Mouse (Mus musculus) liver, postnatal 0 days (tissue): ENCODE measurements around the gene Fam234a. TPM values are rescaled to one million over a fixed set of nuclear protein-coding genes. Genes with fewer than 3 reads are reported as not detected.
"Not testable (repeated sequence)": the region's sequence is repeated elsewhere in the genome, so short reads cannot be mapped to it uniquely, and the experiment has no call there.

Experiments used
- ATAC-seq: fragments of 200-750 bp; cut with Nextera tagmentation; 2 replicates; pipeline ENCODE4 v1.8.0; 2017; ENCODE audit warnings: mild to moderate bottlenecking, moderate library complexity
- DNase-seq: peaks from one replicate; pipeline ENCODE4 v3.0.0-alpha.2; 2016
- H3K27ac ChIP-seq: fragments of 300-500 bp; sonication (generic); 2 replicates; pipeline ENCODE4 v1.5.1; 2014; ENCODE audit warnings: antibody characterized with exemption, moderate library complexity, mild to moderate bottlenecking, low read depth
- H3K27me3 ChIP-seq: fragments of 300-500 bp; sonication (generic); 2 replicates; pipeline ENCODE4 v1.6.1; 2014; ENCODE audit warnings: low read length, control low read depth, mixed read lengths; ENCODE audit not compliant: insufficient read depth
- H3K36me3 ChIP-seq: fragments of 300-500 bp; sonication (generic); replicated peaks from 2 replicates; pipeline ENCODE4 v1.6.1; 2014; ENCODE audit warnings: mild to moderate bottlenecking, control low read depth, low read length, moderate library complexity, mixed read lengths; ENCODE audit not compliant: insufficient read depth
- H3K4me1 ChIP-seq: fragments of 300-500 bp; sonication (generic); 2 replicates; pipeline ENCODE4 v1.6.1; 2014; ENCODE audit warnings: antibody characterized with exemption, mild to moderate bottlenecking, control low read depth; ENCODE audit not compliant: insufficient read depth
- H3K4me2 ChIP-seq: fragments of 300-500 bp; sonication (generic); 2 replicates; pipeline ENCODE4 v1.6.1; 2014; ENCODE audit warnings: low read depth, mild to moderate bottlenecking, low read length, moderate library complexity, mixed read lengths
- H3K4me3 ChIP-seq: fragments of 300-500 bp; sonication (generic); 2 replicates; pipeline ENCODE4 v1.5.1; 2014; ENCODE audit warnings: low read depth, low read length
- H3K9ac ChIP-seq: fragments of 300-500 bp; sonication (generic); replicated peaks from 2 replicates; pipeline ENCODE4 v1.6.1; 2014; ENCODE audit warnings: mild to moderate bottlenecking, moderate library complexity
- H3K9me3 ChIP-seq: fragments of 300-500 bp; sonication (generic); 2 replicates; pipeline ENCODE4 v1.6.1; 2016; ENCODE audit warnings: mild to moderate bottlenecking, control low read depth, low read length, mixed read lengths
- CTCF ChIP-seq: sonication (generic); IDR thresholded peaks from 2 replicates; pipeline ENCODE4 v1.5.1; 2016; ENCODE audit warnings: antibody characterized with exemption, low read depth
- EP300 ChIP-seq: IDR thresholded peaks from 2 replicates; pipeline ENCODE4 v1.6.1; 2016; ENCODE audit warnings: antibody characterized with exemption, low read depth, mild to moderate bottlenecking
- WGBS: fragments of 180-500 bp; shearing (Covaris S2); extraction: QIAGEN DNeasy Blood & Tissue Kit; methylation state at CpG from one replicate; pipeline ENCODE4 v1.1.7; 2014; ENCODE audit not compliant: insufficient replicate concordance; 5-methylcytosine and 5-hydroxymethylcytosine counted together
- polyA plus RNA-seq: library from polyadenylated mRNA; unstranded; fragments of >200 nt; fragmentation: Nextera tagmentation; extraction: Ambion mirVana; gene quantifications from 2 replicates; pipeline ENCODE4 v1.2.1, GENCODE M21; 2015

Gene Fam234a
- polyA plus RNA-seq: 23.4 and 25.2 TPM in 2 replicates

- no peaks in the 10 kb centered on the region for H3K27me3 ChIP-seq
- H3K4me3 ChIP-seq: peak within 1 kb of the TSS; percentile 68
- H3K4me2 ChIP-seq: peak within 1 kb of the TSS; percentile 75
- H3K4me1 ChIP-seq: peaks cover 13% of the 10 kb centered on the region
- ATAC-seq: peak; percentile 95
- WGBS: 7% methylated on average over 24 of the region's 33 CpGs
- no peaks in the 10 kb centered on the region for H3K36me3 ChIP-seq
- no peaks in the 10 kb centered on the region for H3K9me3 ChIP-seq
- H3K9ac ChIP-seq: peak within 1 kb of the TSS; percentile 53
- TF ChIP-seq CTCF (peak; percentile 24; the same call in 1 of the 2 replicates), EP300 (no peak)
- peak; percentile 96 for DNase-seq
- peak within 1 kb of the TSS; percentile 75 for H3K27ac ChIP-seq
These were observed at the start of gene Fam234a for GRCm38 (mm10) chr17:26244101-26244841. Fam234a (minus strand) TSS chr17:26244242.

- Histone ChIP-seq H3K9me3 (no peaks in the 10 kb centered on the region), H3K36me3 (peaks cover 16% of the 10 kb centered on the region), H3K27ac (no peak overlapping the region), H3K4me2 (no peak overlapping the region), H3K4me1 (no peaks in the 10 kb centered on the region), H3K4me3 (no peak overlapping the region), H3K9ac (no peak overlapping the region), H3K27me3 (no peaks in the 10 kb centered on the region)
- 74% methylated on average over 4 of the region's 4 CpGs for WGBS
- no peak for DNase-seq
- no peak for ATAC-seq
- TF ChIP-seq CTCF (no peak), EP300 (no peak)
These were observed 45.4 kb upstream of the Fam234a start for GRCm38 (mm10) chr17:26289475-26289874.

- Histone ChIP-seq H3K27me3 (no peaks in the 10 kb centered on the region), H3K36me3 (peaks cover 46% of the 10 kb centered on the region)
- 90% methylated on average over 8 of the region's 8 CpGs for WGBS
These were observed 42.3 kb upstream of the Fam234a start for GRCm38 (mm10) chr17:26286199-26286955.

DNA sequence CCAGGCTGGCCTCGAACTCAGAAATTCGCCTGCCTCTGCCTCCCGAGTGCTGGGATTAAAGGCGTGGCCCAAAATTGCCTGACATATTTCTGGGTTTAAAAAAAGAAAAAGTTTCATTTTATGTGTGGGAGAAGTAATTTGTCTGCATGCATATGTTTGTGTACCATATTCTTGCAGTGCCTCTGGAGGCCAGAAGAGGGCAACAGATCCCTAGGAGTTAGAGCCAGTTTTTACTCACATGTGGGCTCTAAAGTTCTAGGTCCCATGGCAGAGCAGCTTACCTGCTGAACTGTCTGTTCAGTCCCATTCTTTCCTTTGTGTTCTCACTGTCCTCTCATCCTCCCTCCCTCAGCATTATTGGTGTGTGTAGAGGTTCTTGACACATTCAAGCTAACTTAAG, 32.7 kb upstream of the Fam234a start:
- Histone ChIP-seq H3K9ac (no peak overlapping the region), H3K36me3 (peaks cover 55% of the 10 kb centered on the region), H3K27ac (no peak overlapping the region), H3K27me3 (no peaks in the 10 kb centered on the region), H3K4me3 (no peak overlapping the region), H3K4me2 (no peak overlapping the region), H3K4me1 (no peaks in the 10 kb centered on the region), H3K9me3 (no peaks in the 10 kb centered on the region)
- TF ChIP-seq EP300: no peak
- peak; percentile 70 for TF ChIP-seq CTCF
- ATAC-seq: no peak
- peak; percentile 34 for DNase-seq
- WGBS: 75% methylated on average over 4 of the region's 4 CpGs

More at GRCm38 (mm10) chr17:26286199-26286955, 42.3 kb upstream of the Fam234a start:
- no peak overlapping the region for H3K4me2 ChIP-seq
- H3K4me1 ChIP-seq: no peaks in the 10 kb centered on the region
- DNase-seq: no peak
- no peak for ATAC-seq
- no peaks in the 10 kb centered on the region for H3K9me3 ChIP-seq
- no peak overlapping the region for H3K9ac ChIP-seq
- H3K4me3 ChIP-seq: no peak overlapping the region
- TF ChIP-seq EP300 (no peak), CTCF (no peak)
- no peak overlapping the region for H3K27ac ChIP-seq

GRCm38 (mm10) chr17:26275933-26276332, 31.9 kb upstream of the Fam234a start:
- H3K4me3 ChIP-seq: no peak overlapping the region

GRCm38 (mm10) chr17:26272586-26272985, 28.5 kb upstream of the Fam234a start:
- Histone ChIP-seq H3K9me3 (no peaks in the 10 kb centered on the region), H3K27ac (no peak overlapping the region), H3K4me1 (no peaks in the 10 kb centered on the region), H3K36me3 (peaks cover 42% of the 10 kb centered on the region), H3K9ac (no peak overlapping the region), H3K4me3 (no peak overlapping the region), H3K4me2 (no peak overlapping the region), H3K27me3 (no peaks in the 10 kb centered on the region)
- 84% methylated on average over 3 of the region's 3 CpGs for WGBS
- no peak for DNase-seq
- TF ChIP-seq EP300: no peak
- no peak for ATAC-seq

More at GRCm38 (mm10) chr17:26275933-26276332, 31.9 kb upstream of the Fam234a start:
- 87% methylated on average over 13 of the region's 13 CpGs for WGBS
- DNase-seq: no peak
- TF ChIP-seq CTCF (no peak), EP300 (no peak)
- Histone ChIP-seq H3K4me2 (no peak overlapping the region), H3K4me1 (no peaks in the 10 kb centered on the region), H3K9me3 (no peaks in the 10 kb centered on the region), H3K36me3 (peaks cover 53% of the 10 kb centered on the region), H3K9ac (no peak overlapping the region), H3K27ac (no peak overlapping the region), H3K27me3 (no peaks in the 10 kb centered on the region)
- no peak for ATAC-seq

- H3K9ac ChIP-seq, H3K4me3 ChIP-seq, H3K4me2 ChIP-seq, H3K9me3 ChIP-seq, DNase-seq, H3K4me1 ChIP-seq, H3K27ac ChIP-seq, H3K27me3 ChIP-seq, ATAC-seq: not testable (repeated sequence)
- WGBS: 96% methylated on average over 8 of the region's 10 CpGs
- peaks cover 49% of the 10 kb centered on the region for H3K36me3 ChIP-seq
These were observed 25.5 kb upstream of the Fam234a start for GRCm38 (mm10) chr17:26269577-26269976.
